Mouse (Mus musculus): ENCODE measurements at regions not wholly inside any gene's neighbourhood (a gene's known extent, or its start where the extent isn't known, plus 50 kb on each side); places are given as distances from the start of the nearest gene placed in this dataset.

DNA sequence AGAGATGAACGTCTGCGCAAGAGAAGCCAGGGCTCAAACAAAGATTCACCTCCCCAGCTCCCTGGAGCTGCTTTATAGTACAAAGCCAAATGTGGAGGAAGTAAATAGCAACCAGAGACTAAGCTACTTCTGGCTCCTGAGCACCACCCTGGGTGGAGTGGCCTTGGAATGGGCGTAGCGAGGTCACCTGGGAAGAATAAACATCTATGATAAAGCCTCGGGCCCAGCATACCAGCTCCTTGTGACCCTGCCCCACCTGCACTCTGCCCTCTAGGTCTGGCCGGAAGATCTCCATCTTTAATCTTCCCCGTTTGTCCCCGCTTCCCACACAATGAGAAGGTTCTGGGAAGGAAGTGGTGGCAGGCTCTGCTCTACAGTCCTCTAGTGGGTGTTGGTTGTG, 61.0 kb upstream of the Ptpn3 start:
- H3K27me3 ChIP-seq = no peaks in the 10 kb centered on the region
- 84% methylated on average over 8 of the region's 8 CpGs for WGBS
- no peaks in the 10 kb centered on the region for H3K9me3 ChIP-seq (replicated peaks)
- H3K4me3 ChIP-seq = no peak overlapping the region
- H3K36me3 ChIP-seq (ENCODE audit: poor library complexity, severe bottlenecking) = no peaks in the 10 kb centered on the region
- H3K4me1 ChIP-seq = no peaks in the 10 kb centered on the region
- ATAC-seq = no peak
- no peak overlapping the region for H3K9ac ChIP-seq
- no peak overlapping the region for H3K27ac ChIP-seq
- no peak overlapping the region for H3K4me2 ChIP-seq

- 20% methylated on average over 12 of the region's 12 CpGs for WGBS
- Histone ChIP-seq H3K9ac (no peak overlapping the region), H3K4me2 (no peak overlapping the region), H3K36me3 (ENCODE audit: poor library complexity, severe bottlenecking) (no peaks in the 10 kb centered on the region), H3K27ac (no peak overlapping the region), H3K9me3 (replicated peaks) (no peaks in the 10 kb centered on the region), H3K27me3 (no peaks in the 10 kb centered on the region), H3K4me1 (no peaks in the 10 kb centered on the region), H3K4me3 (no peak overlapping the region)
- ATAC-seq = peak; percentile 97
Observed at GRCm38 (mm10) chr4:57369736-57370373, 64.2 kb upstream of the Palm2 start.

- Histone ChIP-seq H3K9me3 (replicated peaks) (no peaks in the 10 kb centered on the region), H3K4me1 (peaks cover 14% of the 10 kb centered on the region), H3K27me3 (no peaks in the 10 kb centered on the region), H3K36me3 (ENCODE audit: poor library complexity, severe bottlenecking) (no peaks in the 10 kb centered on the region), H3K4me3 (no peak overlapping the region), H3K4me2 (no peak overlapping the region), H3K9ac (no peak overlapping the region), H3K27ac (no peak overlapping the region)
- WGBS = 58% methylated on average over 5 of the region's 5 CpGs
- no peak for ATAC-seq
Observed at GRCm38 (mm10) chr4:57377872-57378271, 56.2 kb upstream of the Palm2 start.

GRCm38 (mm10) chr4:57380063-57380800, 53.8 kb upstream of the Palm2 start:
- H3K9me3 ChIP-seq (replicated peaks) = no peaks in the 10 kb centered on the region
- WGBS = 50% methylated on average over 9 of the region's 9 CpGs
- no peak for ATAC-seq
- no peak overlapping the region for H3K9ac ChIP-seq
- no peak overlapping the region for H3K4me3 ChIP-seq
- no peak overlapping the region for H3K27ac ChIP-seq
- no peaks in the 10 kb centered on the region for H3K36me3 ChIP-seq (ENCODE audit: poor library complexity, severe bottlenecking)
- H3K27me3 ChIP-seq = no peaks in the 10 kb centered on the region
- no peak overlapping the region for H3K4me2 ChIP-seq
- H3K4me1 ChIP-seq = peaks cover 14% of the 10 kb centered on the region

DNA sequence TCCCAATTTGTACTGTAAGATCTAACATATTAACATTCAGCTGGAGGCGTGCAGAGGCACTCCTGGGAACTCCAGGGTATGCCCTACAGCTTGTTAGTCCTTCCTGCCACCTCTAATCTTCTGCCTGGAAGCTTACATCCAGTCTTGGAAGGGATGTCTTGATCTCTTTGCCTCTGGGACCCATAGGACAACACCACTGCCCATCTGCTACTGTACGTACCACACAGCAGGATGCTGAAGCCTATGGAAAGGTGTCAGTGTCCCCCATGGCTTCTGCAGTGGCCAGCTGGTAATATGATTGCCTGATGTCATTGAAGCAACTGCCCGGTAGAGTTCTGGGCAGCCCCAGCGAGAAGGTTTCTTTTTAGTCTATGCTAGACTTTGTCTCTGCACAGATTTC, 52.7 kb upstream of the Palm2 start:
- Histone ChIP-seq H3K36me3 (ENCODE audit: poor library complexity, severe bottlenecking) (no peaks in the 10 kb centered on the region), H3K9ac (no peak overlapping the region), H3K4me1 (peaks cover 14% of the 10 kb centered on the region), H3K4me3 (no peak overlapping the region), H3K9me3 (replicated peaks) (no peaks in the 10 kb centered on the region), H3K4me2 (no peak overlapping the region), H3K27ac (no peak overlapping the region), H3K27me3 (no peaks in the 10 kb centered on the region)
- 84% methylated on average over 4 of the region's 4 CpGs for WGBS
- no peak for ATAC-seq

All from forebrain, embryonic 13.5 days (tissue).